Mouse (Mus musculus): ENCODE results near the gene Nav2. TPM values are rescaled to one million over a fixed set of nuclear protein-coding genes. Genes with fewer than 3 reads are reported as not detected.
A peak's percentile ranks its signal among the peaks of the same experiment; 100 is the strongest.

Gene Nav2
- polyA plus RNA-seq, 1 experiment from 2014 or later: 2.2 TPM

DNA sequence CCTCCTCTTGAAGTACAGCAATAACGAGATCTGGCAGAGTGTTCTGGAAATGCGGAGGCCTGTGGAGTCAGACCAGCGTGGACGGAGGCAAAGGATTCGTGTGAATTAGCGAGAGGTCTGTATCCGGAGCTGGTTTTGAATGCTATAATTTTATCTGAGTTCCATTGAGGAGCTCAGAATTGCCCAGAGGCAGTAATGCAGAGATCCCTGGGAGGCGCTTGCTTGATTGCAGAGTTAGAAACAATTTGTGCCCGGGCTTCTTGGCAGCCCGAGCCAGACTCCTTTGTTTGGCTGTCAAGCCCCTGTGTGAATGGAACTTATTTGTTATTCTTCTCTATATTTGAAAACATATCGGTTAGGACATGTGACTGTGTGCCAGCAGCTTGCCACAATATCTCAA lies 255.3 kb downstream of the Nav2 start:
- WGBS (ENCODE audit: insufficient replicate concordance): 67% methylated on average over 11 of the region's 11 CpGs
- Histone ChIP-seq H3K4me2 (no peak overlapping the region), H3K27me3 (no peaks in the 10 kb centered on the region), H3K9ac (no peak overlapping the region), H3K4me1 (replicated peaks) (peaks cover 23% of the 10 kb centered on the region), H3K4me3 (replicated peaks) (no peak overlapping the region), H3K27ac (replicated peaks) (no peak overlapping the region), H3K36me3 (replicated peaks) (no peaks in the 10 kb centered on the region), H3K9me3 (replicated peaks) (no peaks in the 10 kb centered on the region)
- ATAC-seq (ENCODE audit: insufficient read depth): no peak

DNA sequence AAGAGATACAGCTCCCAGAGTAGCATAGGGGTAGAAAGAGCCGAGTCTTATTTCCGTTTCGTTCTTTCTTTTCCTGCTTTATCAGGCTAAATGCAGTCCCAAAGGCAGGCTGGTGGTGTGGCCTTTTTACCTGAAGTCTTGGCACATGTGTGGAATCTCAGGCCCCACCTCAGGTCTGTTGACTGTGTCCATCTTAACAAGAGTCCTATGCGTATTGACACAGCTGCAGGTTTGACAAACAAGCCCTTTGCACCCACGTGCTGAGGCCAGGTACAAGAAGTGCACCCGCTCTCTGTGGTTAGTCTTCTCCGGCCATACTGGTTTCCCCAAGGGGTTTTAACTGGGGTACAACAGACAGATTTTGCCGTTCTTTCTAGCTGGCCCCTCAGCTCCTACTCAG lies 256.4 kb downstream of the Nav2 start:
- no peak overlapping the region for H3K4me3 ChIP-seq (replicated peaks)
- 58% methylated on average over 8 of the region's 8 CpGs for WGBS (ENCODE audit: insufficient replicate concordance)
- H3K4me1 ChIP-seq (replicated peaks): peaks cover 21% of the 10 kb centered on the region
- no peaks in the 10 kb centered on the region for H3K36me3 ChIP-seq (replicated peaks)
- no peak overlapping the region for H3K27ac ChIP-seq (replicated peaks)
- no peak overlapping the region for H3K4me2 ChIP-seq
- ATAC-seq (ENCODE audit: insufficient read depth): peak; percentile 36; the same call in 1 of the 2 replicates
- H3K9ac ChIP-seq: no peak overlapping the region
- no peaks in the 10 kb centered on the region for H3K27me3 ChIP-seq
- no peaks in the 10 kb centered on the region for H3K9me3 ChIP-seq (replicated peaks)

DNA sequence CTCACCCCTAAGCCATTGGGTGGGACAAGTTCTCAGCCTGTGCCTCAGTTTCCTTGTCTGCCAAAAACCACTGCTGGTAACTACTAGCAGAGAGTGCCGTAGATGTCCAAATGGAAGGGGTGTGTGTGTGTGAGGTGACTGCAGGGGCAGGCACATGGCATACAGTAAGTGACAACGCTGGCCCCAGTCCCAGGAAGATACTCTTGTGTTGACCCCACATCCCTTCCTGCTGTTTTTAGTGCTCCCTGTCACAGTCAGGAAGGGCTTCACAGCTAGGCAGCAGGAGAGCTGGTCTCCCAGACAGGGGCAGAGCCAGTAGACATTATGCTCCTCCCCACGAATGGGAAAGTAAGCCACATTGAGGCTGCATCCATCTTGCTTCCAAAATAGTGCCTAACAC lies 264.4 kb downstream of the Nav2 start:
- H3K9ac ChIP-seq: no peak overlapping the region
- H3K27me3 ChIP-seq: no peaks in the 10 kb centered on the region
- no peaks in the 10 kb centered on the region for H3K4me1 ChIP-seq (replicated peaks)
- WGBS (ENCODE audit: insufficient replicate concordance): 53% methylated on average over 3 of the region's 3 CpGs
- no peaks in the 10 kb centered on the region for H3K36me3 ChIP-seq (replicated peaks)
- H3K27ac ChIP-seq (replicated peaks): no peak overlapping the region
- H3K4me2 ChIP-seq: no peak overlapping the region
- ATAC-seq (ENCODE audit: insufficient read depth): no peak
- no peak overlapping the region for H3K4me3 ChIP-seq (replicated peaks)
- H3K9me3 ChIP-seq (replicated peaks): no peaks in the 10 kb centered on the region

DNA sequence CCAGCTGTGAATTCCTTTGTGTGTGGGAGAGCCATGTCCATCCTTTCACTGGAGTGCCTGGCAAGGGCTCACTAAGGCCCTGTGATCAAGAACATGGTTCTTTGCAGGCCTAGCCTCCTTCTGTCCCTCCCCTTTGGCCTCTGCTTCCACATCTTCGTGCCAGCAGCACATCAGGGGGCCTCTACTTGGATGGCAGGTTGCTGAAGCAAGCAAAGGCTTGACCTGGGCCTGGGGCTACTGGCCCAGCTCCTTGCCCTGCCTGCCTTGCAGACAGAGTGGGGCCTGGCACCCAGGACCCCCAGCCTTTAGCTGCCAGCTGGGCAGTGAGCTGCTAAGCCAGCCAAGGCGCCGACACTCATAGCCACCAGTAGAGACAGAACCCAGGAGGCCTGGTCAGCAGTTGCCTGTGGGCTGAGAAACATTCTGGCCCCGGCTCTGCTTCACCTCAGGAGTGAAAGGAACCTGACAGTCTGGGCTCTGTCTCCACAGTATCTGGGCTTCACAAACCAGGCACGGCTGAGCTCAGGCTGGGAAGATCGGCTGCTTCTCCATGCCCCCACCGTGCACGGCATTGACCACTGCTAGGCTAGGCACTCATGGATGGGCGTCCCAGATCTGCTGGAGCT lies 267.4 kb downstream of the Nav2 start:
- WGBS (ENCODE audit: insufficient replicate concordance): 68% methylated on average over 9 of the region's 9 CpGs

DNA sequence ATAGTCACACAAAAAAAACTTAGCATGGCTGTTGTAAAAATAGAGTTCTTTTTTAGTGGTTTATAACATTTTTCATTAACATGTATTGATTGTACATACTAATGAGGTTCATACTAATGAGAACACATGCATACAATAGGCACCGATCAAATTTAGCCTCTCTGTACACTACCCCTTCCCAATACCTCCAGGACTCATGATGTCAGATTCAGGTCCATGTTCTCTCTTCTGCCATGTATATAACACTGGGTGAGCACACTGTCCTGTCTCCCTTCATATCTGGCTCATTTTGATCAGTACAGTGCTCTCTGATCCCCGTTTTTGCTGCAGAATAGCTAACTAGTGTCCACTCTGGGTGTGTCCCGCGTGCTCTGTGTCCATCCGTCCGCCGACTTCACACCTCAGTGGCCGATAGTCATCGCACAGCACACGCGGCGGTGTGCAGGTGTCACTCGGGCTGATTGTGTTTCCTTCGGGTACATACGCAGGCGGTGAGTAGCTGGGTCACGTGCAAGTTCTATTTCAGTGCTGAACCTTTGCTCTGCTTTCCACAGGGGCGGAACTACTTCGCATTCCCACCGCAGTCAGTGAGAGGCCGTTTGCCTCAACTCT lies 268.2 kb downstream of the Nav2 start:
- H3K4me1 ChIP-seq (replicated peaks): no peaks in the 10 kb centered on the region
- no peak overlapping the region for H3K27ac ChIP-seq (replicated peaks)
- ATAC-seq (ENCODE audit: insufficient read depth): no peak
- H3K27me3 ChIP-seq: no peaks in the 10 kb centered on the region
- no peak overlapping the region for H3K4me2 ChIP-seq
- H3K36me3 ChIP-seq (replicated peaks): no peaks in the 10 kb centered on the region
- no peak overlapping the region for H3K4me3 ChIP-seq (replicated peaks)
- 79% methylated on average over 21 of the region's 21 CpGs for WGBS (ENCODE audit: insufficient replicate concordance)
- H3K9me3 ChIP-seq (replicated peaks): no peaks in the 10 kb centered on the region
- H3K9ac ChIP-seq: no peak overlapping the region

More for the DNA sequence above, 267.4 kb downstream of the Nav2 start:
- no peak overlapping the region for H3K4me3 ChIP-seq (replicated peaks)
- no peaks in the 10 kb centered on the region for H3K4me1 ChIP-seq (replicated peaks)
- no peaks in the 10 kb centered on the region for H3K36me3 ChIP-seq (replicated peaks)
- H3K9me3 ChIP-seq (replicated peaks): no peaks in the 10 kb centered on the region
- H3K4me2 ChIP-seq: no peak overlapping the region
- no peak for ATAC-seq (ENCODE audit: insufficient read depth)
- no peaks in the 10 kb centered on the region for H3K27me3 ChIP-seq
- no peak overlapping the region for H3K27ac ChIP-seq (replicated peaks)
- no peak overlapping the region for H3K9ac ChIP-seq

DNA sequence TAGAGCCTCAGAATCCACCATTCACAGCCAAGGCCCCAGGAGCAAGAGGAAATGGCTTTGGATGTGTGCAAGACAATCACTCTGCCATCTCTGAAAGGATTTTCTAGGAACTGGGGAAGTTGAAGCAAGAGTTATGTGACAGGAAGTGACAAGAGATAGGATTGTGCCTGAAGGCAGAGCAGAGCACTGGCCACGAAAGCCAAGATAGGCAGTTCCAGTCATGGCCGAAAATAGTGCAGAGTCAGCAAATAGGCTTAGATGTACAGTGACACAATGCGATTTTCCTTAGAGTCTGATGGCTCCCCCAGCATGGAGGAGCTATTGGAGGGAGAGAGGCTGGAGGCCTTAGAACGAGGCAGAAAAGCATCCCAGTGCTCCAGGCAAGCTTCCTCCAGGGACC lies 269.7 kb downstream of the Nav2 start:
- Histone ChIP-seq H3K27ac (replicated peaks) (no peak overlapping the region), H3K9me3 (replicated peaks) (no peaks in the 10 kb centered on the region), H3K36me3 (replicated peaks) (no peaks in the 10 kb centered on the region), H3K9ac (no peak overlapping the region), H3K4me3 (replicated peaks) (no peak overlapping the region), H3K4me2 (no peak overlapping the region), H3K4me1 (replicated peaks) (no peaks in the 10 kb centered on the region), H3K27me3 (no peaks in the 10 kb centered on the region)
- 0 out of 2 replicates have a peak, but pooled peaks have one; percentile 34 for ATAC-seq (ENCODE audit: insufficient read depth)
- 25% methylated on average over 4 of the region's 4 CpGs for WGBS (ENCODE audit: insufficient replicate concordance)

DNA sequence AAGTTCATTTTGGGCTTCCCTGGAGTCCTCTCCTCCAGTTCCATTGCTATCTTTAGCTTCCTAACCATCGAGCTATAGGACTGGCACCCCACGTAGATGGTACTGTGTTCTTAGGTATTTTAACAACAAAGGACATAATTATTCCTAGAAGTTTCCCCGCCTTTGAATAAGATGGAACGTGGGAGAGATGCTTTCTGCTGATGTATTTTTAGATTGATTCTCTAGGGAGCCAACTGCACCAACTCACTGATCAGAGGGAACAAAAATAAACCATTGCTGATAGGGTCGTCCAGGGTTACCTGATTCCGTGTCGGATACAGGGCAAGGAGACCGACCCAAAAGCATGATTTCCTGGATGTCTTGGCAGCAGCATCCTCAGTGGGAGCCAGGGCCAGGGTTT lies 272.5 kb downstream of the Nav2 start:
- Histone ChIP-seq H3K27ac (replicated peaks) (no peak overlapping the region), H3K36me3 (replicated peaks) (no peaks in the 10 kb centered on the region), H3K9me3 (replicated peaks) (no peaks in the 10 kb centered on the region), H3K4me3 (replicated peaks) (no peak overlapping the region), H3K27me3 (no peaks in the 10 kb centered on the region), H3K4me1 (replicated peaks) (no peaks in the 10 kb centered on the region), H3K4me2 (no peak overlapping the region), H3K9ac (no peak overlapping the region)
- no peak for ATAC-seq (ENCODE audit: insufficient read depth)
- 55% methylated on average over 8 of the region's 8 CpGs for WGBS (ENCODE audit: insufficient replicate concordance)

DNA sequence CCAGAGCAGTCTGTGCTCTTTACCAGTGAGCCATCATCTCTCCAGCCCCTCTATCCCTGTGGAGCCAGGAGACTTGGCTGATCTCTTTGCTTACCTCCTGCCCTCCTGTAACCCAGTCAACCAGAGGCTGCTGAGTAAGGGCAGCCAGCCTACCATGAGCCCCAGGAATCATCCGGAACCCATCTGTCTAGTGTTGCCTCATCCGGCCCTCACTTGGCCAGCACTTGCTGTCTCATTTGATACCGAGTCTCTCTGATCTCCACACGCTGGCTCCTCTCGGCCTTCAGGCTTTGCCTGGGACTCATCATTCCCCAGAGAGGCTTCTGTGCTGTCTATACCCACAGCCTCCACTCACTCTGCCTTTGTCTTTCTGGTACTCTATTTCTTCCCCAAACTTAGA lies 273.9 kb downstream of the Nav2 start:
- Histone ChIP-seq H3K4me2 (no peak overlapping the region), H3K4me1 (replicated peaks) (no peaks in the 10 kb centered on the region), H3K9ac (no peak overlapping the region), H3K36me3 (replicated peaks) (no peaks in the 10 kb centered on the region), H3K9me3 (replicated peaks) (no peaks in the 10 kb centered on the region), H3K27ac (replicated peaks) (no peak overlapping the region), H3K4me3 (replicated peaks) (no peak overlapping the region), H3K27me3 (no peaks in the 10 kb centered on the region)
- no peak for ATAC-seq (ENCODE audit: insufficient read depth)
- 58% methylated on average over 5 of the region's 5 CpGs for WGBS (ENCODE audit: insufficient replicate concordance)

DNA sequence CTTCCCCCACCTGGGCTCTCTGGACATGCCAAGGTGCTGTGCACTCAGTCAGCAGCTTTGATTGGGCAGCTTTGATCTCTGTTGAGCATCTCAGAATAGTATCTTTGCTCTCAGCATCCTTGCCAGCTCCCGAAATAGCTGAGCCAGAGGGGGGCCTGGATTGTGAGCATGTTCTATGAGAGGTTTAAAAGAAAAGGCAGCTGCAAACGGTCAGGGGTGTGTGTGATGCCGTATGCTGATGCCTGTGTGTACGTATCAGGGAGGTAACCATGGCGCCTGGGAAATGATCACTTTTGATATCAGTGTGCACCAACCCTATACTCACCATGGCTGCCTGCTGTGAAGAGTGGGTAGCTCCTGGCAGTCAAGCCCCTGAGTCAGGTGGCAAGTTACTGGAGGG lies 275.2 kb downstream of the Nav2 start:
- Histone ChIP-seq H3K4me1 (replicated peaks) (no peaks in the 10 kb centered on the region), H3K9ac (no peak overlapping the region), H3K4me3 (replicated peaks) (no peak overlapping the region), H3K9me3 (replicated peaks) (no peaks in the 10 kb centered on the region), H3K4me2 (no peak overlapping the region), H3K27ac (replicated peaks) (no peak overlapping the region), H3K36me3 (replicated peaks) (no peaks in the 10 kb centered on the region), H3K27me3 (no peaks in the 10 kb centered on the region)
- no peak for ATAC-seq (ENCODE audit: insufficient read depth)
- 65% methylated on average over 5 of the region's 5 CpGs for WGBS (ENCODE audit: insufficient replicate concordance)

DNA sequence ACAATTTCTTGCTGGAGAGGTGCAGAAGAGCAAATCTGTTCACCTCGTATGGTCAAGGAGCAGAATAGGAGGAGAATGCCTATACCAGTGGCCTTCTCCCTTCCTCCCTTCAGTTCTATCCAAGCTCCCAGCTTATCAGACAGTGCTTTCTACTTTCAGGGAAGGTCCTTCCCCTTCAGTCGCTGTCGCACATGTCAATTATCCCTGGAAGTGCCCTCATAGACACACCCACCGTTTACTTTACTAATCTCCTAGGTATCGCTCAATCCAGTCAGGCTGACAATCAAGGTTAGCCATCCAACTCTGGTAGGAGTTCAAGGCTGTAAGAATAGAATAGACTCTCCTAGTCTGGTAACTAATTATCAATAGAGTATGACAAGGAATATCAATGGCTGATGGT lies 277.5 kb downstream of the Nav2 start:
- no peak overlapping the region for H3K4me3 ChIP-seq (replicated peaks)
- no peak overlapping the region for H3K4me2 ChIP-seq
- no peak overlapping the region for H3K27ac ChIP-seq (replicated peaks)
- WGBS (ENCODE audit: insufficient replicate concordance): 54% methylated on average over 5 of the region's 5 CpGs
- H3K4me1 ChIP-seq (replicated peaks): no peaks in the 10 kb centered on the region
- no peak for ATAC-seq (ENCODE audit: insufficient read depth)
- H3K9me3 ChIP-seq (replicated peaks): no peaks in the 10 kb centered on the region
- H3K36me3 ChIP-seq (replicated peaks): no peaks in the 10 kb centered on the region
- no peaks in the 10 kb centered on the region for H3K27me3 ChIP-seq
- H3K9ac ChIP-seq: no peak overlapping the region

DNA sequence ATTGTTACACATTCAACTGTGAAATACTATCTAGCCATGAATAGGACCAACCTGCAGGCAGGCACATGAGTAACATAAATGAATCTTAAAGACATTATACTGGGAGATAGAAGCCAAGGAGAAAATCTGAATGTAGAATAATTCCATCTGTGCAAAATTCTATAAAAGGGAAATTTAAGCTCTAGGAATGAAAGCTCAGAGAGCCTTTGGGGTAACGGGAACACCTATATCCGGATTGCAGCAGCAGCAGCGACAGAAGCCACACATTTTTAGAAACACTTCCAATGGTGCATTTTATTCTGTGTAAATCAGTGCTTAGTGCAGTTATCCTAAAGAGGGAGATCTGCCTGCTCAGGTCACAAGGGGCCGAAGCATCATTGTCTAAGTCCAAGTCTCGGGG lies 280.8 kb downstream of the Nav2 start:
- no peaks in the 10 kb centered on the region for H3K4me1 ChIP-seq (replicated peaks)
- ATAC-seq (ENCODE audit: insufficient read depth): no peak
- no peak overlapping the region for H3K9ac ChIP-seq
- no peak overlapping the region for H3K27ac ChIP-seq (replicated peaks)
- WGBS (ENCODE audit: insufficient replicate concordance): 63% methylated on average over 5 of the region's 5 CpGs
- H3K27me3 ChIP-seq: no peaks in the 10 kb centered on the region
- H3K36me3 ChIP-seq (replicated peaks): no peaks in the 10 kb centered on the region
- no peak overlapping the region for H3K4me3 ChIP-seq (replicated peaks)
- H3K4me2 ChIP-seq: no peak overlapping the region
- H3K9me3 ChIP-seq (replicated peaks): no peaks in the 10 kb centered on the region
